Mouse (Mus musculus) CH12.LX (cell line): Measurements from ENCODE around the gene Cox16.

ENCODE experiments used
- CHD2 ChIP-seq: IDR thresholded peaks from 2 replicates; pipeline ENCODE4 v1.6.1; 2011; ENCODE audit warnings: low read length, improper control_type of control experiment
- CTCF ChIP-seq, 2 experiments: IDR thresholded peaks in 1 of 2; conservative IDR thresholded peaks in 1 of 2; 2 replicates each; pipeline ENCODE4 v1.5.1; 2011 to 2012; ENCODE audit warnings: low read depth in 2 of 2, low read length in 2 of 2, improper control_type of control experiment in 1 of 2, inconsistent platforms in 1 of 2, mild to moderate bottlenecking in 1 of 2, moderate library complexity in 1 of 2
- E2F4 ChIP-seq: IDR thresholded peaks from 2 replicates; pipeline ENCODE4 v1.6.1; 2011; ENCODE audit warnings: low read depth, low read length, improper control_type of control experiment; ENCODE audit not compliant: insufficient replicate concordance
- EP300 ChIP-seq: IDR thresholded peaks from 2 replicates; pipeline ENCODE4 v1.6.1; 2011; ENCODE audit warnings: low read length, improper control_type of control experiment
- JUN ChIP-seq: IDR thresholded peaks from 2 replicates; pipeline ENCODE4 v1.6.1; 2011; ENCODE audit warnings: low read depth, mild to moderate bottlenecking, low read length, improper control_type of control experiment, moderate library complexity; ENCODE audit not compliant: insufficient read depth
- MAFK ChIP-seq: IDR thresholded peaks from 2 replicates; pipeline ENCODE4 v1.6.1; 2011; ENCODE audit warnings: low read length, improper control_type of control experiment; ENCODE audit not compliant: insufficient replicate concordance
- POLR2A ChIP-seq: IDR thresholded peaks from 2 replicates; pipeline ENCODE4 v1.6.1; 2011; ENCODE audit warnings: low read depth, mild to moderate bottlenecking, improper control_type of control experiment, low read length
- POLR2AphosphoS2 ChIP-seq: IDR thresholded peaks from 2 replicates; pipeline ENCODE4 v1.6.1; 2011; ENCODE audit warnings: low read depth, low read length, improper control_type of control experiment
- RAD21 ChIP-seq: IDR thresholded peaks from 2 replicates; pipeline ENCODE4 v1.6.1; 2011; ENCODE audit warnings: low read depth, mild to moderate bottlenecking, low read length, improper control_type of control experiment, moderate library complexity
- RCOR1 ChIP-seq: conservative IDR thresholded peaks from 2 replicates; pipeline ENCODE4 v1.6.1; 2012; ENCODE audit warnings: low read depth, mild to moderate bottlenecking, inconsistent platforms, low read length, improper control_type of control experiment
- ZC3H11A ChIP-seq: IDR thresholded peaks from 2 replicates; pipeline ENCODE4 v1.6.1; 2012; ENCODE audit warnings: low read depth, mild to moderate bottlenecking, inconsistent platforms, low read length, improper control_type of control experiment

DNA sequence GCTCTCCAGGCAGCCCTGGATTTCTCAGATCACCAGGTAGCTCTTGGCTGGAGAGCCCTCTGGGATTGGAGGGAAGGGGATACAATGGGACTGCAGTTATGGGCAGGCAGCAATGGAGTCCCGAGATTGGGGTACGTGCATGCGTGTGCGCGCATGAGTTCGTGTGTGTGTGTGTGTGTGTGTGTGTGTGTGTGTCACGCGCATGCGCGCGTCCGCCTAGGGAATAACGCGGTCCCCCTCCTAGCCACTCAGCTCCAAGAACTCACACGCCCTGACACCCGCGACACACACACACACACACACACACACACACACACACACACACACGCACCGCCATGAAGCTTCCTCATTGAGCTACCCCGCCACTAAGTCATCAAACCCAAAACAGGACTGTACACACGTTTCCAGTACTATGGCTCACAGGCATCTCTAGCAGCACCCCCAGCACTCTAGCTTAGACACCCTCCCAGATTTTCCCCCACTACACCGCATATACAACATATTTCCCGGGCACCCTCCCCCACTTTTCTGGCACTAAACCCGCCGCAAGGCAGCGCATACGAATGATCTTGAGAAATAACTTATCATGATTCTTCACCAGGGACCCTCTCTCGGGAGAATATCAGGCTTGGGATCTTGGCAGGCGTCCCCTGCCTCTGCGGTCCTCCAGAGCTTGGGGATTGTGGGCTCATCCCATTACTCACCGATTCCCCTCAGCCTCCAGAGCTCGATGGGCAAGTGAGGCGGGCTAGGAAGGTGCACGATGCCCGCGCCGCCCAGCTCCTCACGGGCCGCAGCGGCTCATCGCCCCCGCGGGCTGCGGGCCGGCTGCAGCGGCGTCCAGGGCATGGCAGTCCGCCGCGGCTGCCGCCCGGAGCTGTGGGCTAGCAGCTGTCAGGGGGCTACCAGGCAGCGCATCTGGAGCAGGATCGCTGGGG lies 152.7 kb downstream of the Cox16 start:
- TF ChIP-seq JUN (no peak), RCOR1 (no peak), ZC3H11A (no peak), POLR2A (no peak), MAFK (no peak), CTCF (conservative IDR thresholded peaks at IDR 0.05 in 1 of 2, IDR thresholded peaks at IDR 0.05 in 1 of 2; ENCODE audit: low read depth in 2 of 2, low read length in 2 of 2) (no peak), POLR2AphosphoS2 (no peak), CHD2 (no peak), RAD21 (no peak), EP300 (no peak), E2F4 (no peak)
